Mouse (Mus musculus): ENCODE measurements around the gene Sv2a.
A peak's percentile ranks its signal among the peaks of the same experiment; 100 is the strongest.

DNA sequence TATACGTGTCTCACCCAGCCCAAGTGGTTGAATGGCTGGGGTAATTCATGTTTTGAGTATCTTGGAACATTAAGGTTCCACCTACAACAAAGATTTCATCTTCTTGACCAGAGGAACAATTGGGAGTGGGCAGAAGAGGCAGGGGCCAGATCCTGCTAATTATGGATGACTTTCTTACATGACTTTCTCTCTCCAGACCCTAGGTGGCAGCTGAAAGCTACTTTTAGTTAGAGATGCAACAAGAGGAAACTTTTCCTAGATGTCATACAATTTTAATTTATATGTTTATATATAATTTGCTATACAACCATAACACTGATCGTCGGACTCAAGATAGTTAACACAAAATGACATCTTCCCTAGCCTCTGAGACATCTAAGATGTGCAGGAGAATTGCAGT is 26.9 kb downstream of the Sv2a start:
- TF ChIP-seq CTCF (IDR thresholded peaks at IDR 0.05; ENCODE audit: low read depth), result peak; percentile 23; the same call in 1 of the 2 replicates
- TF ChIP-seq EP300 (IDR thresholded peaks at IDR 0.05; ENCODE audit: low read depth), result no peak
